Mouse (Mus musculus) skeletal muscle tissue, adult 2 months (tissue): ENCODE measurements at regions not wholly inside any gene's neighbourhood (a gene's known extent, or its start where the extent isn't known, plus 50 kb on each side); places are given as distances from the start of the nearest gene placed in this dataset.

Source experiments
- DNase-seq: peaks from one replicate; pipeline ENCODE4 v3.0.0-alpha.2; 2012; ENCODE audit warnings: low read depth, low spot score

DNA sequence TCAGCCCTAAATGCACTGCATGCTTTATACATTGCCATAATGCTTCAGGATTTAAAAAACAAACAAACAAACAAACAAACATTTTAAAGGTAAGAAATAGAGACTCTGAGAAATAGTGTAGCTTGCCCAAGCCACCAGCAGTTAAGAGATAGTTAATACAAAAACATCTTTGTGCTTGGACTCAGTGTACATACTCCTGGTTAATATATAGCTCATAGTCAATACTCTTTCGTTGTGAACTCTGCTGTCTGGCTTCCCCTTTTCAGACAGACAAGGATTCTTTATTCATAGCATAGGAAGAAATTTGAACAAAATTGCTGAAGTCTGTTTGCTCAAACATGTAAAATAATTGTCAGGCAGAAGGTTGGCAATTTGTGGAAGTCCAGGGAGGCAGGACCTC lies 69.3 kb upstream of the Fggy start:
- DNase-seq = no peak

- DNase-seq = no peak
Measured at GRCm38 (mm10) chr4:95489059-95489458, 68.2 kb upstream of the Fggy start.

DNA sequence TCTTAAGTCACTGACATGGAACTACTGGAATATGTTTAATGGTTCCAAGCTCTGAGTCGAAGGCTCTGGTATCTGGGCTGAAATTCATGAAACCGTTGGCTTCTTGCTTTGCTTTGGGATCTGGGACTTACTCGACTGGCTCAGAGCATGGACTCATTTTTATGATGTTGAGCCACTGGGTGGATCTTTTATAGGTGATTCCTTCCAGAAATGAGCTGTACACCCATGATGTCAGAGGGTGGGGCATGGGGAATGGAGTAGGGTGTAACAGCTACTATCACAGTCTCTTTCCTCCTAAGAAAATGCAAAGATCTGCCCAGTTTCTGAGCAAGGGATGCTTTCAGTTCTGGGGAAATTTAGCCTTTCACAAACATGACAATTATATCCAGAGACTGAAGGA lies 57.0 kb upstream of the Fggy start:
- DNase-seq = peak; percentile 74

GRCm38 (mm10) chr4:95501164-95501563 lies 56.1 kb upstream of the Fggy start:
- DNase-seq = no peak

DNA sequence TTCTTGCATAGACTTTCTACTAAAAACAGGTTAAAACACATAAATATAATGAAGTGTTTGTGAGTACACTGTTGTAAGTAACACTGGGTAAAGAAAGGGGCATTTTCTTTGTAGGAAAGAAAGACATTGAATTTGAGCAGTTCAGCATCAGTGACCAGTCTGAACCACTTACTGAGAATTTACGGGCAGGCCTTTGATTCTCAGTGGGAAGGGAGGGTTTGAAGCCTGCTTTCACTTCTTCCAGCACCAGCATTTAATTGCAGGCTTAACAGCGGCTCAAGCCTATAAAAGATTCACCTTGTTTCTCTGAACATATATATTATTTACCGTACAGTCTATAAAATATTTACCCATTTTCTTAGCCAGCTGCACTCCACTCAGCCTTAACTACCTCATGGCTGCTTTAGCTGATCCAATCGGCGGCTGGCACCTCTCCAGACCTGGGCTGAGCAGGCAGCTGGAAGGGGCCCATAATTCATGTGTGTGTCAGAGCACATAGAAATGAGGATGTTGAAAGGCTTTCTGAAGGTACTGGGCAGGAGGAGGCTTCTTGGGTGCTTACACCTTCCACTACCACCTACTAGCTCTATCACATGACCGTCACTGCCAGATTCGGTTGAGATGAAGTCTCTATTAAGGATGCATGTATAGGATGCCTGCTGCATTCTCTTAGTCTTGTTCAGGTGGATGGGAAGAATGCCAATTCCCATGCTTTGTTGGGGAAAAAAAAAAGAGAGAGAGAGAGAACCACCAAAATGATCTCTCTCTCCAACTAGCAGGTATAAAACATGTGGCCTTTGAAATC lies 50.0 kb upstream of the Fggy start:
- DNase-seq = no peak
